Mouse (Mus musculus): Measurements from ENCODE around the gene Pole. TPM values are rescaled to one million over a fixed set of nuclear protein-coding genes. Genes with fewer than 3 reads are reported as not detected.

Gene Pole
- polyA plus RNA-seq, 1 experiment from 2014 or later = 6.0 TPM

- H3K9ac ChIP-seq (replicated peaks) = no peak overlapping the region
- TF ChIP-seq CTCF (IDR thresholded peaks at IDR 0.05; ENCODE audit: low read depth) (no peak), EP300 (IDR thresholded peaks at IDR 0.05; ENCODE audit: low read depth) (no peak)
- H3K4me1 ChIP-seq (ENCODE audit: insufficient read depth) = peaks cover 10% of the 10 kb centered on the region
- no peak overlapping the region for H3K4me2 ChIP-seq (ENCODE audit: low read depth, low read length)
- no peak overlapping the region for H3K4me3 ChIP-seq (ENCODE audit: low read depth, low read length)
- H3K9me3 ChIP-seq (ENCODE audit: low read length) = no peaks in the 10 kb centered on the region
- no peak for ATAC-seq
- peaks cover 24% of the 10 kb centered on the region for H3K27me3 ChIP-seq (ENCODE audit: insufficient read depth, low read length)
- WGBS (ENCODE audit: insufficient replicate concordance) = 63% methylated on average over 8 of the region's 8 CpGs
- no peak overlapping the region for H3K27ac ChIP-seq (ENCODE audit: low read depth)
- no peak for DNase-seq
- H3K36me3 ChIP-seq (replicated peaks; ENCODE audit: insufficient read depth, low read length) = no peaks in the 10 kb centered on the region
These were observed 60.9 kb downstream of the Pole start for GRCm38 (mm10) chr5:110347006-110347405.

GRCm38 (mm10) chr5:110354716-110355115, 68.6 kb downstream of the Pole start:
- Histone ChIP-seq H3K4me3 (ENCODE audit: low read depth, low read length) (no peak overlapping the region), H3K9me3 (ENCODE audit: low read length) (no peaks in the 10 kb centered on the region), H3K27ac (ENCODE audit: low read depth) (no peak overlapping the region), H3K27me3 (ENCODE audit: insufficient read depth, low read length) (no peaks in the 10 kb centered on the region), H3K9ac (replicated peaks) (no peak overlapping the region), H3K4me1 (ENCODE audit: insufficient read depth) (no peaks in the 10 kb centered on the region), H3K4me2 (ENCODE audit: low read depth, low read length) (no peak overlapping the region), H3K36me3 (replicated peaks; ENCODE audit: insufficient read depth, low read length) (no peaks in the 10 kb centered on the region)
- ATAC-seq = peak; percentile 35; the same call in 1 of the 2 replicates
- TF ChIP-seq CTCF (IDR thresholded peaks at IDR 0.05; ENCODE audit: low read depth) = peak; percentile 59
- no peak for TF ChIP-seq EP300 (IDR thresholded peaks at IDR 0.05; ENCODE audit: low read depth)
- WGBS (ENCODE audit: insufficient replicate concordance) = 16% methylated on average over 7 of the region's 7 CpGs
- peak; percentile 43 for DNase-seq

GRCm38 (mm10) chr5:110357531-110358179, 71.5 kb downstream of the Pole start:
- Histone ChIP-seq H3K4me3 (ENCODE audit: low read depth, low read length) (no peak overlapping the region), H3K4me1 (ENCODE audit: insufficient read depth) (no peaks in the 10 kb centered on the region), H3K36me3 (replicated peaks; ENCODE audit: insufficient read depth, low read length) (no peaks in the 10 kb centered on the region), H3K4me2 (ENCODE audit: low read depth, low read length) (no peak overlapping the region), H3K27me3 (ENCODE audit: insufficient read depth, low read length) (no peaks in the 10 kb centered on the region), H3K27ac (ENCODE audit: low read depth) (no peak overlapping the region), H3K9me3 (ENCODE audit: low read length) (no peaks in the 10 kb centered on the region), H3K9ac (replicated peaks) (no peak overlapping the region)
- TF ChIP-seq CTCF (IDR thresholded peaks at IDR 0.05; ENCODE audit: low read depth) (peak; percentile 93), EP300 (IDR thresholded peaks at IDR 0.05; ENCODE audit: low read depth) (no peak)
- ATAC-seq (peak; percentile 67), DNase-seq (peak; percentile 85)
- 42% methylated on average over 9 of the region's 9 CpGs for WGBS (ENCODE audit: insufficient replicate concordance)

GRCm38 (mm10) chr5:110361465-110361864, 75.4 kb downstream of the Pole start:
- ATAC-seq = no peak

GRCm38 (mm10) chr5:110362813-110363178, 76.7 kb downstream of the Pole start:
- no peaks in the 10 kb centered on the region for H3K9me3 ChIP-seq (ENCODE audit: low read length)
- no peak for TF ChIP-seq EP300 (IDR thresholded peaks at IDR 0.05; ENCODE audit: low read depth)
- no peak for TF ChIP-seq CTCF (IDR thresholded peaks at IDR 0.05; ENCODE audit: low read depth)
- H3K4me1 ChIP-seq (ENCODE audit: insufficient read depth) = peaks cover 5% of the 10 kb centered on the region; the same call in 1 of the 2 replicates
- WGBS (ENCODE audit: insufficient replicate concordance) = 1% methylated on average over 28 of the region's 28 CpGs
- H3K36me3 ChIP-seq (replicated peaks; ENCODE audit: insufficient read depth, low read length) = peaks cover 4% of the 10 kb centered on the region; the same call in 1 of the 2 replicates
- ATAC-seq (peak; percentile 38), DNase-seq (no peak)
- H3K27me3 ChIP-seq (ENCODE audit: insufficient read depth, low read length) = no peaks in the 10 kb centered on the region
- H3K9ac ChIP-seq (replicated peaks) = no peak overlapping the region
- no peak overlapping the region for H3K27ac ChIP-seq (ENCODE audit: low read depth)
- peak overlapping the region; percentile 45 for H3K4me3 ChIP-seq (ENCODE audit: low read depth, low read length)
- H3K4me2 ChIP-seq (ENCODE audit: low read depth, low read length) = peak overlapping the region; percentile 81

More at GRCm38 (mm10) chr5:110361465-110361864, 75.4 kb downstream of the Pole start:
- Histone ChIP-seq H3K27me3 (ENCODE audit: insufficient read depth, low read length) (no peaks in the 10 kb centered on the region), H3K27ac (ENCODE audit: low read depth) (no peak overlapping the region), H3K4me2 (ENCODE audit: low read depth, low read length) (no peak overlapping the region), H3K9ac (replicated peaks) (no peak overlapping the region), H3K4me3 (ENCODE audit: low read depth, low read length) (no peak overlapping the region), H3K9me3 (ENCODE audit: low read length) (no peaks in the 10 kb centered on the region), H3K4me1 (ENCODE audit: insufficient read depth) (peaks cover 5% of the 10 kb centered on the region; the same call in 1 of the 2 replicates), H3K36me3 (replicated peaks; ENCODE audit: insufficient read depth, low read length) (no peaks in the 10 kb centered on the region)
- TF ChIP-seq EP300 (IDR thresholded peaks at IDR 0.05; ENCODE audit: low read depth) = no peak
- no peak for TF ChIP-seq CTCF (IDR thresholded peaks at IDR 0.05; ENCODE audit: low read depth)
- no peak for DNase-seq
- 80% methylated on average over 6 of the region's 6 CpGs for WGBS (ENCODE audit: insufficient replicate concordance)

GRCm38 (mm10) chr5:110363179-110363821, 77.2 kb downstream of the Pole start:
- ATAC-seq = peak; percentile 87
- Histone ChIP-seq H3K4me2 (ENCODE audit: low read depth, low read length) (peak overlapping the region; percentile 81), H3K4me1 (ENCODE audit: insufficient read depth) (peaks cover 5% of the 10 kb centered on the region; the same call in 1 of the 2 replicates), H3K9ac (replicated peaks) (0 out of 2 replicates have a peak overlapping the region, but pooled peaks have one; percentile 46), H3K27ac (ENCODE audit: low read depth) (no peak overlapping the region), H3K36me3 (replicated peaks; ENCODE audit: insufficient read depth, low read length) (peaks cover 6% of the 10 kb centered on the region; the same call in 1 of the 2 replicates), H3K27me3 (ENCODE audit: insufficient read depth, low read length) (no peaks in the 10 kb centered on the region), H3K9me3 (ENCODE audit: low read length) (no peaks in the 10 kb centered on the region), H3K4me3 (ENCODE audit: low read depth, low read length) (peak overlapping the region; percentile 45)
- WGBS (ENCODE audit: insufficient replicate concordance) = 7% methylated on average over 66 of the region's 72 CpGs
- TF ChIP-seq CTCF (IDR thresholded peaks at IDR 0.05; ENCODE audit: low read depth) (0 out of 2 replicates have a peak, but pooled peaks have one; percentile 12), EP300 (IDR thresholded peaks at IDR 0.05; ENCODE audit: low read depth) (no peak)
- DNase-seq = peak; percentile 82
